Mouse (Mus musculus): ENCODE measurements around the gene Mfsd5.
A peak's percentile ranks its signal among the peaks of the same experiment; 100 is the strongest.

Mfsd5 gene

DNA sequence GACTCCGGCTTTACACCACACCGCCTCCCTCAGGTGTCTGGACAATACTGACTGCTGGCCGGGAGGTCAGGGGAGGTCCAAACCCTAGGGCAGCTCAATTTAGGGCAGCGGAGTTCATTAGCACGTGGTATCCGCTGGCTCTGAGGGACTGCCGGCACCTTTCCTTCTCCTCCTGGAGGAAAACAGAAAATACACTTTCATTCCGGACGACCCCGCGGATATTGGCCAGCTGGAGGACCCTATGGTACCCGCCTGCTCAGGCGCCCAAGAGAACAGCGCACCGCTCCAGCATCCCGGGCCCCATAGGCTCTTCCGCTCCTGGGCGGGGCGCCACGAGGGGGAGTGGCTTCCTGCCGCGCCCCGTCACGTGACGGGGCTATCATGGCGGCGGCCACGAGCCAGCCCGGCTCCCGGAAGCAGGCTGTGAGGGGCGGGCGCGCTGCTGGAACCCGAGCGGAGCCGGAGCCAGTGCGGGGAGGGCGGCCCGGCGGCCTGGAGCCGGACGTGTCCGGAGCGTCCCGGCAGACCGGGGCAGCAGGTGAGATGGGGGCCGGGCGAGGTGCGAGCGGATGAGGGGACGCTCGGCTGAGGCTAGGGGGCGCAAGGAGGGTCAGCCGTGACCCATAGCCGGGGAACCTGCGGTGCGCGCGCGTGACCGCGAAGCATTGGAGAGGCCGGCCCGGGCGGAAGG lies at the start of gene Mfsd5:
Gene Mfsd5 (plus strand): TSS at position 363 of the 691 bp plus-strand sequence.
- peak; percentile 52 for DNase-seq (ENCODE audit: low spot score)

DNA sequence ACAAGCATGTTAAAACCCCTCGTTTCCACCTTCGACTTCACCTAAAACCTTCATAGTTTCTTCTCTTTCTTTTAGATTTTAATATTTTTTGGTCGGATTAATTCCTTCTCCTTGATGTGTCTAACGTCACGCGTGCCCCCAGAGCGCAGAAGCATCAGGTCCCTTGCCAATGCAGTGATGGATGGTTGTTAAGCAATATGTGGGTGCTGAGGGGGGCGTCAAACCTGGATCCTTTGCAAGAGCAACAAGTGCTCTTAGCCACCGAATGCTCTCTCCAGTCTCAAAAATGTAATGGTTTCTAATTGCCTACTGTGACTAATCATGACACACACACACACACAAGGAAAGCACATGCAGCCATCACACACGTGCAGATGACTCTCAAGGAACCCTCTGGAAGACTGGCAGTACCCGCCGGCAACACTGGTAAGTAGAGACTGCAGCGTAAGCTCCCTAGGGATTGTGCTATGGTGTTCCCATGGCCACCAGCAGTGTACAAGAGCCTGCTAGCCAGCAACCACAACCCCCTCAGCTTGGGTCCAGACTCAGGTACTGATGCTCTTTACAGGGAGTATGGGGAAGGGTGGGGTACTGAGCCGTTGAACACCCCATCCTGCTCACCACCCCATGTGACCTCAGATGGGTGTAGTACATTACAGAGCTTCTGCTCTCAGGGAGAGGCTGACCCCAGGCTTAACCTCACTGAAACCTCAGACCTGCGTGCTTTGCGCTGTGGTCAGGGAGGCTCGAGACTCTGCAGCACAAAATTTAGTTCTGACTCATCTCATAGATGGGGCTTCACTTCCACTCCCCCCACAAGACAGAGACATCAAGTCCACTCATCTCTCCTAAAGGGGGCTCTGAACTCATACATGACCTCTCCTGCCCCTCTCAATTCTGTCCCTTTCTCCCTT lies 48.6 kb upstream of the Mfsd5 start:
- no peak for DNase-seq (ENCODE audit: low spot score)

DNA sequence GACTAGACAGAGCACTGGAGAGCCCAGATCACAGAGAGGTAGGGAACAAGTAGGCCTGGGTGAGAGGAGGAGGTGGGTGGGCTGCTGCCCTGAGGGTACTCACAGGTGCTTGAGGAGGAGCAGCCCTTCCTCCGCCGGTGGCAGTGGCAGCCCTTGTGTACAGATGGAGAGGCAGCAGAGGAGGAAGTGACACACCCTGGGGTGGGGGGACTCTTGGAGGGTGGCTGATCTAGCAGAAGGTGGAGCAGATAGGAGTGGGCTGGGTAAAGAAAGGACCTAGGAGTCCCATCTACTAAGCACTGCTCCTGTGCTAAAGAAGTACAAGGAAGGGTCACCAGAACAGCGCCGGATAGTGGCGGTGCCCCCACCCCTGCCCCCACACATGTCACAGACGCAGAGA lies 47.5 kb upstream of the Mfsd5 start, which contains the start of gene Itgb7:
Gene Itgb7 (minus strand): TSS at position 197 of the 400 bp plus-strand sequence.
- DNase-seq (ENCODE audit: low spot score), result no peak

DNA sequence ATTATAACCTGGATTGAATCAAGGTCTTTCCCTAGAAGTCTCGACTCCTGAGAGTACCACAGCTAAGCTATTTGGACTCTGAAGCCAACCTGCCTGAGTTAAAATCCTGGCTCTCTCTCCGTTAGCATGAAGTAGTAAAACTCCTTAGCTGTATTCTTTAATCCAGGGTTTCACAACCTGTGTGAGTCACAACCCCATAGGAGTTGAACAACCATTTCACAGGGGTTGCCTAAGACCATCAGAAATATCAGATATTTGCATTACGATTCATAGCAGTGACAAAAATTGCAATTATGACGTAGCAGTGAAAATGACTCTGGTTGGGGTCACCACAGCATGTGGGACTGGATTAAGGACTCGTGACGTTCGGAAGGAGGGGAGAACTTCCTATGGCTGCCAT lies 46.5 kb upstream of the Mfsd5 start:
- DNase-seq (ENCODE audit: low spot score), result no peak

DNA sequence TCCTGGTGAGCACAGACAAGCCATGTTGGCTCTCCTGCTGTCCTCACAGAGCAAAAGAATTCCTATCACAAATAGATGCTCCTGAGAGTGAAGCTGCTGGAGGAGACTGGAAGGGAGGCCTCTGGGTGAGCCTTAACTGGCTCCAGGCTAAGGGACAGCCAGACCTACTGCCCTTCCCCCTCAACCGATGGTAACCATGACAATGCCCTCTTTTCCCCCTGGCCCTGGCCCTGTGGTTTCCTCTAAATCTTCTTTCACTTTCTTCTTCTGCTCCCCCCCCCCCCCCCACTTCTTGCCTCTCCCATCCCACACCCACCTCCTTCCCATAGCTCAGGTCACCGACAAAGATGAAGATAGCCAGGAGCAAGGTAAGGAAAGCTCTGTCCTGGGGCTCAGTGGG lies 45.4 kb upstream of the Mfsd5 start:
- no peak for DNase-seq (ENCODE audit: low spot score)

DNA sequence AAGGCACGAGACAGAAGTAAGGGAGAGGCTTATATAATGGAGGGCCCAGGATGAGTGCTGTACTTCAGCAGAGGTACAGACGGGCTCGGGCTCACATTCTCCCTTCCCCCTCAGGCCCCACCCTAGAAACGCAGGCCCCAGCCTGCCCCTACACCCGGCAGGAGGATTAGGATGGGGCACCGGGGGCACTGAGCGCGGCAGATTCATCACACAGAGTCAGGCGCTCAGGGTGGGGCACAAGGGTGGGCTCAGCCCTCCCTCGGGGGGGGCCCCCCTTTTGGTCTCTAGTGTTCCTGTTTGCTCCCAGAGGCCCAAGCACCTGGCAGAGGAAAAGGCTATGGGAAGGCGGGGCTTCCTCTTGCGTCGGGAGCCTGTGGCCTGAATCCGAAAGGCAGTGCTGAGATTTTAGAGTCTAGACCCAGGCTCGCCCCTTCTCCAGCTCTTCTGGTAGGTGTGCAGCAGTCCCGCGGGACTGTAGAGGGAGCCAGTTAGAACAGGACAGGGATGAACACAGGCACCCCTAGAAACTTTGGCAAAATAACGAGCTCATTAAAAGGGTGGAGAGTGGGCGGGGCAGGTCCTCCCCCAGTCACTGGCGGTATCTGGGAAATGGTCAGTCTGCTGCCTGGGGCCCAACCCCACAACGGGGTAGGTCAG lies 43.8 kb upstream of the Mfsd5 start:
- DNase-seq (ENCODE audit: low spot score), result no peak

DNA sequence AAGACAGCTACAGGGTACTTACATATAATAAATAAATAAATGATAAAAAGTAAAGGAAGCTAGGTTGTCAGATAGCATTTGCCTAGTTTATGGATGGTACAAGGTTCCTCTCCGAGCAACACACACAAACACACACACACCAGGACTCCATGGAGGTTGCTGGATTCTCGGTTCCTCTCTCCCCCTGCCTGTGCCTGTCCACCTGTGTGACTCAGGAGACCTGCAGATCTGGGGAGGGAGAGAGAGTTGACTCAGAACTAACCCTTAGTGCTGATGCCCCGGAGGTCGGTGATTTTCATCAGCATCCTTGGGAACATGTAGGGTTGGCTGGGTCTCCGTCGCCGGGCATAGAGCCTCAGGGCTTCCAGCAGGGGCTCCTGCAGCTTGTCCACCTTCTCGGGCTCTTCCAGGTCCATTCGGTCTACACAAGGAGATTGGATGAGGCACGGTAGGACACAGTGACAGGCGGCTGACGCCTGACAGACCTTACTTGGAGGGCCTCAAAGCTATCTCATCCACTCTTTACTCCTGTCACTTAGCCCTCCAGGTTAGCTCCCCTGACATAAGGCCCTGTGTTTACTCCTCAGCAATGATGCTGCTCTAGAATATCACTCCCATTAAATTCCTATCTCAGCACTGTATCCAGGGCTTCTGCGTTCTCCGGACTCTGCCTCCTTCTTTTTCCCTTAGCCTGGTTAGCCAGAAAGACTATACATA lies 40.6 kb upstream of the Mfsd5 start:
- DNase-seq (ENCODE audit: low spot score), result no peak

DNA sequence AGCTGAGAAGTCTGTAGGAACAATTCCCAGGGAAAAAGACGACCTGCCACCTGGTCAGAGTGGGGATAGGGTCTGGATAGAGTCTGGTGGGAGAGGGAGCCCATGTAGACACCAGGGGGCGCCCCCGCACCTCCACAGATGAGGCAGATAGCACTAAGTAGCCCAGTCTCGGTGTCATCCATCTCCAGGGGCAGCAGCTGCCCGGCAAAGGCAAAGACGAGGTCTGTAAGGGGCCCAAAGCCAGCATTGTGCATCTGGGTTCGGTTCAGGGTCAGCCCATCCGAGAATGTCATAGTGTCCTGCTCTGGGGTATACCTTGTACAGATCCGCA lies 40.0 kb upstream of the Mfsd5 start:
- no peak for DNase-seq (ENCODE audit: low spot score)

DNA sequence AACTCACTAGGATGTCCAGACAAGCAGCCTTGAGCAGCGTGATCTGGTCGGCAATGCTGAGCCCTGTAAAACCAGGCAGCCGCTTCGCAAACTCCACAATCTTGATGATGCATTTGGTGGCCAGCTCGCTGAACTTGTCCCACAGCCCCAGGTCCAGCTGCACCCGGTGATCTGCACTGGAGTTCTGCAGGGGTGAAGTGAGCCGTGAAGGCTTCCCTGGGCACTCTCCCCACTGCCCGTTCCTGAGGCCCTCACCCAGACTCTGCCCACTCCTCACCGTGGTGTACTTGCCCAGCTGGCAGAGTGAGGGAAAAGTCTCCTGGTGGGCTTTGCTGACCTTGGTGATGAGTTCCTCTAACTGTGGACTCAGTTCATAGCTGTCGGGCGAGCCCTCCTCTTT lies 39.4 kb upstream of the Mfsd5 start:
- no peak for DNase-seq (ENCODE audit: low spot score)

DNA sequence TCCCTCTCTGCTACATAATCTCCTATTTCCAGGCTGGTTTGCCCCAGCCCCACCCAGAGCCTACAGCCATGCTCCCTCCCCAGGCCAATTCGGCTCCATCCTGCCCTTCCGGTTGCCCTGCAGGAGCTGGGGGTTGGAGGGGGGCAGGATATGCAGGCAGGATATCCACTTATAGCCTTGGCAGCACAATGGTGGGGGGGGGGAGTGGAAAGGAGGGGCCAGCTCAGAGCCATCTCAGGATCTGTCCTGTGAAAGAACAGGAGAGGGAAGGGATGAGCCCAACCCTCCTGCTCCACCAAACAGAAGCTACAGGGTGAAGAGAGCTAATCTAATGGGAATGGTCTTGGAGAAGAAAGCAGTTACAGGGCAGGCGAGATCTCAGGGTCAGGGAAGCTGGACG lies 38.6 kb upstream of the Mfsd5 start:
- no peak for DNase-seq (ENCODE audit: low spot score)

DNA sequence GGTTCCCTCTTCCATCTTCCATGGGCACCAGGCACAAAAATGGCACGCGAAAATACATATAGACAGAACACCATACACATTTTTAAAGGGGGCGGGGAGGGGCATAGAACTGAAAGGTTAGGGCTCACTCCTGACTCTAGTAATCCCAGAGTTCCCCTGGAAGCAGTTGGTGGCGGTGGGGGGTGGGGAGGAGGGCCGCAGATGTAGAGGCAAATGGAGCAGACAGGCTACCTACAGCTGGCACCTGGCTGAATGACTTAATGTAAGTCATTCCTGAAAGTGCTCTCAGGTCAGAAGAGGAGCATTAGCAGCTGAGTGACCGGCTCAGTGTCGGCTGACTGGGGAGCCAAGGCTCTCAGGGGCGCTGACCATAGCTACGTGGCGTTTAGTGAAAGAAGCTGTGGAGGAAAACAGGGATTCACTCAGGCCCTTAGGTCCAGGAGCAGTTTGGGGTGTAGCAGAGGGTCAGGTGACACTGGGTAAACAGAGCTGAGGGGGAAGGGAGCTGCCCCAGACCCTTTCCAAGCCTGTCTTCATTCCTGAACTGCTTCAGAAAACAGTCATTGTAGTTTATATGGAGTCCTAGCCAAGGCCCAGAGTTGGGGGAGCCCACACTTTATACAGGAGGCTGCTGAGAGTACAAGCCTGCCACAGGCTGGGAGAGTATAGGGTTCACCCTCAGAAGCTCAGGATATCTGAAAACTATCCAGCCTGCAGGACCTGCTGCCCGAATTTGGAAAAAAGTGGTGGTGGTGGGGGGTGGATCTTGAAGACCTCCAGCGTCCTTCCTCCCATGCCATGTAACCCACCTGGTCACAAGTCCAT lies 36.6 kb upstream of the Mfsd5 start:
- DNase-seq (ENCODE audit: low spot score), result no peak

DNA sequence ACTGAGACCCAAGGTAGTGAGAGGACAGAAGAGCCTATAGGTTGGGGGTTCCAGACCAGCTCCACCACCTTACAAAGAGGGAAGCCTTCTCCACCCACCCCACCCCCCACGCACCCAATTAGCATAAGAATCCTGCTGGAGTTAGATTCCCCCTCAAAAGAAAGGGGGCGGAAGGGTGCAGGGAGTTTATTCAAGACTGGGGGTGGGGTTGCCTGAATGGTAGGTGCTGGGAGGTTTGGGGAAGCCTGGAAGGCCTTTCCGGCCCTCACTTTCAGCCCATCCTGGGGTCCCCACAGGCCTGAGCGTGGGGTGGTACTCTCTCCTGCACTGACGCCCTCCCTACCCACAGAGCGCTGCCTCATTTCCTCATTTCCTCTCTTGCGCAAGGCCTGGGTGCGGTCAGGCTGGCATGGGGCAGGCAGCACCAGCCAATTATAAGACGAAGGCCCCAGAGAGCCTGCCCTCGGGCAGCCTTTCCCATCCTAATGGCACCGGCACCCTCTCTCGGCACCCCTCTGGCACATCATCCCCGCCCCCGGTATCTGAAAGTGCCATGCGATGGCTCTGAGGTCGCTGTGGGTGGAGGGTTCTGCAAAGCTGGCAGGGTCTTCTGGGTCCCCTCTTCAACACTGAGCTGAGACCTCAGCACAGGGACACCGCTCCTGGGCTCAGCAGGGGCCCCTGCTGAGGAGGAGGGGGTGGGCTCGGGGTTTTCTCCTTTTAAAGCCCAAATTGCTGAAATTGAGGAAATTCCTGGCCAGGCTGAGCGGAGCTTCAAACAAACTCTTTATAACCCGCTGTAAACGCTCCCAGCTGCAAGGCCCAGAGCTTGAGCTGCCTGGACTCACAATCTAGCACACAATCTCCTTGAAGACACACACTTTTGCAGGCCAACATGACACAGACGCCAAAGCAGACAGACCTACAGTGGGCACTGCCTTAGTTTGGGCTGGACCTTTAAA lies 35.7 kb upstream of the Mfsd5 start:
- DNase-seq (ENCODE audit: low spot score), result no peak

DNA sequence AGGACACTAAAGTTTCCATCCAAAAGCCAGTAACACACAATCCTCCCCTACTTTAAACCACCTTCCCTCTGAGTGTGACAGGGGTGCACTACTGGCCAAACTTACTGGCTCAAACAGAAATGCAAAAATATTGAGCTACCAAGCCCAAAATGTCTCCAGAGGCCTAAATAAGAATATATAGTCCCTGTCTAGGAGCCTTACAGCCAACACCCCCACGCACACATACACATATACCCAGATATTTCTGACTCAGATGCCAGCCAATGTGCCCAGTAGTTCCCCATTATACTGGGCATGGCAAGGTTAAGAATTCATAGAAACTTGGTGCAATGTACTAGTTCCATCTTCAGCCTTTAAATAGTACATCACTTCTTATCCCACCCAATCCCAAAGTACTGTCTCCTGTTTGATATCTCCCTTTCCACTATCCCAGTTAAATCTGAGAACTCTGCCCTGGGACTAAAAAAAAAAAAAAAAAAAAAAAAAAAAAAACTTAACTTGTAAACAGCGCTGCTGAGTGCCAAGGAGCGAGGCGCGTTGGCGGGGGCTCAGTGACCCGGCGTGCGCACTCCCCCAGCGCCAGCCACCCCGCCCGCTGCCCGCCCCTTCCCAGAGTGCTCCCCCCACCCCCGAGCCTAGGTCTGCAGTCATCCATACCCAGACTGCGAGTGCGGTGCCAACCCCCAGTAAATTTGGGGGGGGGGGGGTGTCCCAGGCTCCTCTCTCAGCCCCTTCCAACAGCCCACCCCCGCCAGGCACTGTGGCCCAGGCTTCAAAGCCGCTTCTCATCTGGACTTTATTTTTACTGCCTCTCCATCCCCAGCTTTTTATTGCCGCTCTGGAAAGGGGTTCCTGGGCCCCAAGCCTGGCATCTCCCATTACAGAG lies 34.7 kb upstream of the Mfsd5 start:
- DNase-seq (ENCODE audit: low spot score), result no peak

DNA sequence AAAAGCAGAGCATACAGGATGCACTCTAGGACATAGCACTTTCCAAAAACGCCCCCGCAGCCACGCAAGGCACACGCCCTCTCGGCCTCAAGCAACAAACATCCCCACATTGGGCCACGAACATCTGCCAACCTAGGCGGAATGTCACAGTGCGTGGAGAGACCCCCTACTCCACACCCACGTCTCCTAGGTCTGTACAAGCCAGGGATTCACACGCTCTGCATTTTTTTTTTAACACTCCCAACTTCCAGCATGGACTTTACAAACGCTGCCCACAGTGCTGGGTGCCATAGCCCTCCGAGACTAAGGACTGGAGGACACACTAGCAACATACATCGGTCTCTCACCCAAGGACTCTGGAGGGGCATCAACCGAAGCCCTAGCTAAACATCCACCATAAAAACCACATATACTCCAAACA lies 33.8 kb upstream of the Mfsd5 start:
- no peak for DNase-seq (ENCODE audit: low spot score)

DNA sequence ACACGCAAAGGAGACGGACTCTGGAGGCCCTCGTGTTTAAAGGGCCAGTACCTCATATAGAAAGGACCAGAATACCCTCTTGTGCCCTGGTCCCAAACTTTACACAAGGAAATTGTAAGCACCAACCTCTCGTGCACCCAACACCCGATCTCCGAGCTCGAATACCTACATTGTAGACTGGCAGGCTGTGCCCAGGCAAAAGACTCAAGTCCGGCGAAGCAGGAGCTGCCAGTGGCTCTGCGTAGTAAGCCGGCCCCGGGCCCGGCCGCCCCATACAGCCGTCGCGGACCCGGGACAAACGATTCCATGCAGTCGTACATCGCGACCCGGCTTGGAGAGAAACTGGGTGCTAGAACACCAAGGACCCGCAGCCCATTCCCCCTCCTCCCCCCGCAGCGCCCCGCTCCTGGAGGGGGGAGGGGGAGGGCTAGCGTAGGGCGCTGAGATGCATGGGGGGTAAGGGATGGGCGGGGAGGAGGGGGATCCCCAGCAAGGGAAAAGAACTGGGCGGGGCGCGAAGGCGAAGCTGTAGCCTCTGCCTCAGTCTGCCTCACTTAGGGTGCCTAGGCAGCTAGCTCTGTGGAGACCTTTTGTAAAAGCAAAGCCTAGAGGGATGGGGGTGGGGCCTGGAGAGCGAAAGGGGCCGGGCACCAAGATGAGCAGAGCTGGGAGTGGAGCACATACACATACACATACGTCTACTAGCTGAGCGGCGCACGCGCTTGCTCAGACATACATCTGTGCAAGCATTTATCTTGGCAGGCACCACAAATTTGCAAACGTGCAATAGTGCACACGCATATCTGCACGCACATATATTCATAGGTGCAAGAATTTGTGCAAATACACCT lies 33.1 kb upstream of the Mfsd5 start:
- no peak for DNase-seq (ENCODE audit: low spot score)

DNA sequence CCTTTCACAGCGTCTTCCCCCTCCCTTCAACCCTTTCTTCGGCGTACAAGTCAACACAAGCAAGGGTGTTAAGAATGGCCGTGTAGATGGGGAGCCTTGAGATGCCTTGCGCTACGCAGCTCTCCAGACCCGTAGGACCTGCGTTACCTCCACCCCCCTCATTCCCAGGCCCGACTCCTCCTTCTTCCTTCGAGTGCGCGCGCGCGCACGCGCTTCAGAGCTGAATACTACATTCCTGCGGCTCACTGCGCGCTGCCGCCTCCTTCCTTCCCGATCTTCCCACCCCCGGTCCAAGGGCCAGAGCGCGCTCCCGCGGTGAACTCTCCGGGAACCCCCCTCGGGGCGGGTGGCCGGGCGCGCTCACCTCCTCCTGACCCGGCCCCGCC lies 32.4 kb upstream of the Mfsd5 start:
- DNase-seq (ENCODE audit: low spot score), result peak; percentile 90

DNA sequence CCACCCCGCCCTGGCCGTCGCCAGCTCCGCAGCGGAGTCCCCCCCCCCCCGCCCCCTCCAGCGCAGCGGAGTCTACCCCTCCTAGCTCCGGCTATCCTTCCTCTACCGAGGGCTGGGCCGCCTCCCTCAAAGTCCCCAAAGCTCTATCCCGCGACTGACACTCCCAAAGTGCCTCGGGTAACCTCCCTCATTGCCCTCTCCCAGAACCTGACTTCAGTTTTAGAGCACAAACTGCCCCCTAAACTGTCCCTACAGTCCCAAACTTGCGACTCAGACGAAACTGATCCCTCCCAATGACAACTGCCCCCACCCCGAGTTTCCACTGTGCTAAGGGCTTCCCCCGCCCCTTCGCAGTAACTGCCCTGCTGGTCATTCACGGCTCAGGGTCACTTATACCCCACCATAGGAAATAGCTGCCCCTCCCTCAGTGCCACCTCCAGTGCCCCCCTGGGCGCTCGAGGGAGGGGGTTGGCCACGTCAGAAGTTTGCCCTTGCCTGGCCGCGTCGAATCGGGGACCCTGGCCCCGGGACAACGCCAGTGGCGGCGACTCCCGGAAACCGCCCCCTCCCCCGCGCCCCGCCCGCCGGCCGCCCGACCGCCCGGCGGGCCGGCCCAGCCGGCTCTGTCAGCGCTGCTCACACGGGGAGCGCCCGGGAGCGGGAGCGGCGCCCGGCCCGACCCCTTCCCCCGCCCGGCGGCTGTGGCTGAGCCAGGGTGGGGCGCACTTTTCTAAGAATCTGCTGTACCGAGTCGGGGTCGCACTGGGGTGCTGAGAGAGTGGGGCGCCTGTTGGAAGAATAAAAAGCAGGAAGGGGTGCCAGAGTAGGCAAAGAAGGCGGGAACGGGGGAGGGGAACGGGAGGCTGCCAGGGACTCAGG lies 31.8 kb upstream of the Mfsd5 start:
- no peak for DNase-seq (ENCODE audit: low spot score)

Data from urinary bladder, postnatal 10 days (tissue).